Mouse (Mus musculus): ENCODE measurements around the gene Arhgef18. TPM values are rescaled to one million over a fixed set of nuclear protein-coding genes. Genes with fewer than 3 reads are reported as not detected.
A peak's percentile ranks its signal among the peaks of the same experiment; 100 is the strongest.

The Arhgef18 gene
- 10 to 100 TPM; 43.8 to 45.2 TPM for total RNA-seq (2021)

DNA sequence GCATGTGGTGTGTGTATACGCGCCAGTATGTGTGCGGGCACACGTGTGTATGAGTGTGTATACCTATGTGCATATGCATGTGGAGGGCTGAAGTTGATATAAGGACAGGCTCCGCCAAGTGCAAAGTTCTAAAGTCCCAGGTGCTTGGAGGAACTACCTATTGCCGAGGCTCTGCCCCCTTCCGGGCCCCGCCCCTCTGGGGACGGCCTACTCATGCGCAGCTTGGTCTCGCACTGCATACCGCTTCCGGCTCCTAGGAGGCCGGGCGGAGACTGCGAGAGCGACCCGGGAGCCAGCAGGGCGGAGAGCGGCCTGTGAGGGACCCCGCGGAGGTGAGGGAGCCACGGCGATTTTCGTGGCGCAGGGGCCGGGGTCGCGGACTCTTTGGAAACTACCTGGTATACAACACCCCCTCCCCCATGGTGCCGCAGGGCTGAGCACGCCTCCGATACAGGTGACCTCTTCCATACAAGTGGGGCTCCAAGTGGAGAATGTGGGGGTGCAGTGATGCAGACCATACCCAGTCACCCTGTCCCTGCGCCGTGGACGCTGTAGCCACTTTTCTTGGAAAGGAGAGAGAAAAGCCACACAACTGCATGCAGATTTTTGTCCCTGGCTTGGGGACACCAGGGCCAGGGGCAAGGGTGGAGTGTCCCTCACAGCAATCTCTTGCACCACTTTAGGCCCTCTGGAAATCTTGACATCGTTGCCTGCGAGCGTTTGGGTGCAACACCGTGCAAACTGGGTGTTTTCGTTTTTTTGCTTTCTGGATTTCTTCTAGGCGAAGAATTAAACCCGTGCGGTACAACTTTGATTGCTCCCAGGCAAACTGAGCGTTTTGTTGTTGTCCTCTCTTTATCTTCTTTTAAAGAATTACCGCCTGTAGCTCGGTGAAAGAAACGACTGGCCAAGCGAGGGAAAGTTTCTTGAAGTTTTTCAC, at the start of gene Arhgef18:
Arhgef18 (plus strand) TSS at position 236 of the 940 bp plus-strand sequence.
- peak; percentile 84 to 90 for DNase-seq (ENCODE audit: low spot score in 2 of 2)
- intact Hi-C loops (cut with DNase I), result no loop called here

DNA sequence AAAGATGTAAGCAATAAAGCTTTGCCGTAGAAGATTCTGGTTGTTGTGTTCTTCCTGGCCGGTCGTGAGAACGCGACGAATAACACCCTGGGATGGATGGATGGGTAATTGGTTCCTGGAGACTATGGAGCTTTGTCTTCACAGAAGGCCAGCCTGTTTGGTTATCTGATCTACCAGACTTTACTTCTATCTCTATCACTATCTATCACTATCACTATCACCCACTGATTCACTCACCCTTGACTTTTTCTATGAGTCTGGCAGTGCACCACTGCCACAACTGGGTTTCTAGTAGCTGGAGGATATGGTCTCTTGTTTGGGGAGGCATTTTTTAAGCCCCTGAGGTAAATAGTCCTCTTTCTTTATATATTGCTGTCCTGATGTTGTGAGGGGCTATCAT, 47.5 kb upstream of the Arhgef18 start:
- DNase-seq (ENCODE audit: low spot score in 2 of 2), result no peak
- intact Hi-C loops (cut with DNase I), result no loop called here

DNA sequence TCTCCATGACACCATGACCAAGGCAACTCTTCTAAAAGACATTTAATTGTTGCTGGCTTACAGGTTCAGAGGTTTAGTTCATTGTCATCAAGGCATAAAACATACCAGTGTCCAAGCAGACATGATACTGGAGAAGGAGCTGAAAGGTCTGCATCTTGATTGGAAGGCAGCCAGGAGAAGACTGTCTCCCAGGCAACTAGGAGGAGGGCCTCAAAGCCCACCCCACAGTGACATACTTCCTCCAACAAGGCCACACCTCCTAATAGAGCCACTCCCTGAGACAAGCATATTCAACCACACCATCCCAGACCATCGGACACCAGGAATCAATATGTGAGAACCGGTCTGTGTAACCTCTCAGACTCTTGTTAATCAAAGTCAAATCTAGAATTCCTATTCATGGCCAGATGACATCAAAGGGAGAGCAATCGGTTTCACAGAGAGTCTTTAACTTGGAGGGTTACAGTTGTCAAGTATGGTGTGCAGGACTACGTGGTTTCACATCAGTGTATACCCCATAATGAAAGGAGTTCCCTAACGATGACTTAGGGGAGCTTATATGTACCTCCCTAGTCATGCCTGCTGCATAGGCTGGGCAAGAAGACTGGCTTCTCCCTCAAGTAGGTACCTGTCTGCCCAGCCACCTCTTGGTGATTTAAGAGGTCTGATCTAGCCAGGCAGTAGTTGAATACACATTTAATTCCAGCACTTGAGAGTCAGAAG, 46.0 kb upstream of the Arhgef18 start:
- intact Hi-C loops (cut with DNase I), result no loop called here
- DNase-seq (ENCODE audit: low spot score in 2 of 2), result no peak

DNA sequence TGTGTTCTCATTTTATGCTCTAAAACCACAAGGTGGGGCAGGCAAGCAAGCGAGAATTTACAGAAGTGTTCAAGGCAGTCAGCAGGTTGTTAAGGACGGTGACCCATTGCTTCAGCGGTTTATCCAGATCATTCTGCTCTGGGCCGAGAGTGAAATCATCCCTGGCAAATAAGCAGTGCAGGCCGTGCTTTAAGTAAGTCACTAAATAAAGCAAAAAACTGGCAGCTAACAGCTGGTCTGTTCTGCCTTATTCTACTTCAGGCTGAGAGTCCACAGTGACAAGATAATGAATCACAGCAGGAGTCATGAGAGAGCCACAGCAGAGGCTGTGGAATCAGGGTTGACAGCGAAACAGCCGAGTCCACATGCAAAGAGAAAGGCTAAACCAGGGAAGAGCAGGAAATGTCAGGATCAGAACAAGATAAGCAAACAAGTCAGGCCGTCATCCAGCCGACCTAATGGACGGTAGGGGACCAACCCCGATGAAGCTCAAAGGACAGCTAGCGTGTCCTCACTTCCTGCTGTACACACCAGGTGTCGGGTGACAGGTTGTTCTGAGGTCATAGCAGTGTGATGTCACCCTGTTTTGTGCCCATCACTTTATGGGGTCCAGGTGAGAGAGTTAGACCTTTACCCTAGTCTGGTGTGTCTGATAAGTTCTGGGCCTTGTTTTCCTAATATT, 44.5 kb upstream of the Arhgef18 start:
- peak; percentile 5 to 43 for DNase-seq (ENCODE audit: low spot score in 2 of 2)
- intact Hi-C loops (cut with DNase I), result no loop called here

DNA sequence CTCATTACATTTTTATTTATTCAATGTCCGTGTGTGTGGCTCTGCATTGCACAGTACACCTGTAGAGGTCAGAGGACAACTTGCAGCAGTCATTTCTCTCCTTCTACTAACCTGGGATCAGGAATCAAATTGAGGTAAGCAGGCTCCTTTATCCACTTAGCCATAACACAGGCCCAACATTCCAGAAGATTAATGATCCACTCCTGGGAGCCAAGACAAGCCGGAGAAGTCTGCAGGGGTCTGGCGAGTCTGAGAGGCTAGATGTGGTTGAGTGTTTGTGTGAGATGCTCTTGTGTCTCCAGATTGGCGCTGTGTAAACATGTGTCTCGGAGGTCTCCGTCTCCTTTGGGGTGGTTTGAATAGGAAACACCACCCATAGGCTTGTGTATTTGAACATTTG, 42.1 kb upstream of the Arhgef18 start:
- intact Hi-C loops (cut with DNase I), result no loop called here
- no peak for DNase-seq (ENCODE audit: low spot score in 2 of 2)

DNA sequence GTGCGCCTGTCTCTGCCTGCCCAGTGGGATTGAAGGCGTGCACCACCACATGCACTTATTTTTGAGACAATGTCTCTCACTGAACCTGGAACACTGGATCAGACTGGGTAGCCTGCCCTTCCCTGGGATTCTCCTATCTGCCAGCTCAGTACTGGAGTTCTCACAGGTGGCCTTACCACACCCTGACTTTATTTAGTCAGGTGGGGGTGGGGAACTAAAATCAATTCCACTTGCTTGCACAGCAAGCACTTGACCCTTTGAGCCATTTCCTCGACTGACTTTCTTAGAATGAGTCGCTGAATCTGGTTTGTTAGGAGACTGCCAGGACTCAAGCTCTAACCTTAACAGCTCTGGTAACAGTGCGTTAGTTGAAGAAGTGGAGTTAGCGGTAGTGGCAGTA, 40.1 kb upstream of the Arhgef18 start:
- intact Hi-C loops (cut with DNase I), result no loop called here
- no peak for DNase-seq (ENCODE audit: low spot score in 2 of 2)

DNA sequence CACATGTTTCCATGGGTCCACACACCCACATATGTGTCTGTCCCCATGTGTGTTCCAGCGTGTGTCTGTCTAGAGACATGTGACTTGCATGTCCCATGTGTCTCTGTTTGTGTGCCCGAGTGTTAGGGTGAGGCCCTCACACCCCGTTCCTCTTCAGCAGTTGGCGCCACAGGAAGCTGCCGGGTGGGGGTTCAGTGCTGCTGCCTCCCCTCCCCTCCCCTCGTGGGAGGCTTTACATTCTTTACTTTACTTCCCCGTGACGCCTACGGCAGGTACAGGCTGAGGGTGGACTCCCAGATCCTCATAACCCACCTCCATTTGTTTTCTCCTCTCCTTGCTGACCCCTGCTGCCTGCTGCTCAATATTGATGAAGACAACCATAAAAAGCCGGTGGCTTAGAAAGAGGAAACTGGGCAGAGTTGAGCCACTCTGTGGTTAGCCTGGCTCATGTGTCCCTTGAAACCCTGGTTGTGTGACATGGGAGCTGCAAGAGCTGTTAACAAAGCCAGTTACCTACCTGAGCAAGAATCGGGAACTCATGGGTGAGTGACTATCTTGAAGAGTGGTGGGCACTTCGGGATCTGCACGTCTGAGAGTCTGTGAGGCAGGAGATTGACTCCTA, 39.5 kb upstream of the Arhgef18 start, which contains the start of gene A430078G23Rik:
A430078G23Rik (plus strand) TSS at position 227 of the 622 bp plus-strand sequence.
- intact Hi-C loops (cut with DNase I), result no loop called here

DNA sequence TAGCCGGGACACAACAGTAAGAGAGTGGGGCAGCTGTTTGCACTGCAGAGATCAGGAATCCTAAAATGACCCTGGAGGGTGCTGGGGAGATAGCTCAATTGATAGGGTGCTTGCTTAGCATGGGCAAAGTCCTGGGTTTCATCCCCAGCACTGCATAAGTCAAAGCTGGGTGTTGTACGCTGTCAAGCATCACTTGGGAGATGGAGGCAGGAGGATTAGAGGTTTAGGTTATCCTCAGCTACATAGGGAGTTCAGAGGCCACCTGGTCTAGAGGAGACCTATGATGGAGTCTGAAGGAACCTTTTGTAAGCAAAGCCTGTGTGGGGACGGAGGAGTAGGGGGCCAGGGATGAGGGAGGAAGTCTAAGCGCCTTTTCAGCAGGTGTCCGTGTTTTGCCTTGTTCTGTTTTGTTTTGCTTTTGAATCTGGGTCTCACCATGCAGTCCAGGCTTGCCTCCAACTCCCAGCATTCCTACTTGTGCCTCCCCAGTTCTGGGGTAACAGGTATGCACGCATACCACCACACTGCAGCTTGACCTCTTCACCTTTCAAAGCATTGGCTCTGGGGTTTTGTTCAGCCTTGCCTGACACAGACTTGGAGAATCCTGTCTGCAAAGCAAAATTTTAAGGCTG, 38.9 kb upstream of the Arhgef18 start:
- DNase-seq (ENCODE audit: low spot score in 2 of 2), result no peak
- intact Hi-C loops (cut with DNase I), result no loop called here

More for the DNA sequence above, 39.5 kb upstream of the Arhgef18 start, which contains the start of gene A430078G23Rik:
- no peak for DNase-seq (ENCODE audit: low spot score in 2 of 2)

DNA sequence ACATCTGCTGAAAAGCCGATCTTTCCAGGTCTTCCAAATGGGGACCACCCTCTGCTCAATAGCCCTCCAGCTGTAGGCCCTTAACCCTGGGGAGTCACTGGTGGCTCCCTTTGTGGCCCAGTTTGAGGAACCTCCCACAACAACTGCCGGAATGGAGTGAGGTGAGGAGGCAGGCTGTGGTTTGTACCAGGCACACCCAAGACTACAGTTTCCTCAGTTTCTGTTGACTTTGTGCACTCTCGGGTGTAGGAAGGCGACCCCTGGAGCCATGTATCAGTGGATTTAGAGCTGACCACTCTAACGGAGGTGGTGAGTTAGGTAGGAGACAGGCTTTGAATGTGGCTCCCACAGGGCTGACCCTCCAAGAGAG, 38.4 kb upstream of the Arhgef18 start:
- intact Hi-C loops (cut with DNase I), result no loop called here
- DNase-seq (ENCODE audit: low spot score in 2 of 2), result no peak

DNA sequence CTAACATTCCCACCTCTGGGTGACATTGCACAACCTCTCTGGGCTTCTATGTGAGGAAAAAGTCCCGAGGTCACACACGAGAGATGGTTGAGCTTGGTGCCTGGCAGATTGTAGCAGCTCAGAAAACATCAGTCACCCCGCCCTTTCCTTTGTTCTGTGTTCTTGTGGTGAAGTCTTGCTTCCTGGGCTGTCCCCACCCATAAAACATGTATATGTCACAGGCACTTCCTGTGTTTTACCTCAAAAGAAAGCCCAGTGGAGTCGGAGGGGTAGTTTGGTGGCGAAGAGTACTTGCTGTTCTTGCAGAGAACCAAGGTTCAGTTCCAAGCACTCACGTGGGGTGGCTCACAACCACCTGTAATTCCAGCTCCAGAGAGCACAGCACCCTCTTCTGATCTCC, 37.2 kb upstream of the Arhgef18 start:
- DNase-seq (ENCODE audit: low spot score in 2 of 2), result no peak
- intact Hi-C loops (cut with DNase I), result no loop called here

DNA sequence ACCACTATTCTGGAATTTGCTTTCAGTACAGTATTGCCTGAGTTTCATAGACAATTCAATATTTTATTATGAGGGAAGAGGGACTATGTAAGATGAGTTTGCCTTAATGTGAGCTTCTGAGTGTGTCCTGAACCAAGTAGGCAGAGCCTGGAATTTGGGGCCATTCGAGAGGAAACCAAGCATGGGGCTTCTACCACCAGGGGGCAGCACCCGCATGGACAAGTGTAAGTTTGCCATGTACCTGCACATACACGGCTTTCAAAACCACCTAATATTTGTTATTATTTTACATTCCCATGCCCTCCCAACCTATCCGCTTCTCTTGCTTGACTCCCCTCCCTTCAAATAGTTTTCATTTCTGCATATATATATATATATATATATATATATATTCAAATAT, 34.7 kb upstream of the Arhgef18 start:
- DNase-seq (ENCODE audit: low spot score in 2 of 2), result peak; percentile 68 to 79
- intact Hi-C loops (cut with DNase I), result loop anchor here (2.0 kb wide), 1 partner anchor 29 kb away; no protein-coding TSS in a partner anchor

DNA sequence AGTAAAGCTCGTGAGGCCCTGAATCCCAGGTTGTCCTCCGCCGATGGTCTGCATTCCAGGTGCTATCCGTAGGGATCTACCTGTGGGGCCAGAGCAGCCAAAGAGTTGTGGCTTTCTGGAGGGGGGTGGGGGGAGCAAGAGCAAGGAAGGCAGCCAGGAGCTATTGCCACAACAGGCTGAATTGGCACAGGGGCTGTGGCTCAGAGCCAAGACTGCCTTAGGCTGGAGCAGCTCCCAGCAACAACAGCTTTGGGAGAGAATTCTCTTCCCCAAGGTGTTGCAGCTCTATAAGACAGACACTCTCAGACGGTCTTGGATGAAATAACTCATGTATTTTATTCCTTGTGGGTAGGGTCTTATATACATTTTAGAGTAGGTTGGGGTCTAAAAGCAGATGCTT, 25.7 kb upstream of the Arhgef18 start:
- DNase-seq (ENCODE audit: low spot score in 2 of 2), result no peak
- intact Hi-C loops (cut with DNase I), result no loop called here

DNA sequence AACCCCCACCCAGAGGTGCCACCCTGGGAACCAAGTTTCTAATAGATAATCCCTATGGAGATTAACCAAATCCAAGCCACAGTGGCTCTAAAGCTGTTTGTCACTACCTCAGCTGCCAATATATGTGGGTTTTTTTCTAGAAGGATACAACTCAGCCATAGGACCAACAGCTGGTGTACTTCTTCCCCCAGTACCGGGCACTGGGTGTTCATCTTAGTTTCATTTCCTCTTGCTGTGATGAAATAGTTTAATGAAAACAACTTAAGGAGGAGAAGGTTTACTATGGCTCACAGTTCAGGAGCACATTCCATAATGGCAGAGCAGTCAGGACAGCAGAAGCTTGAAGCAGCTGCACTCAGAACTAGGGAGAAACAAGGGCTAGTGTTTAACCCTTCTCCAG, 24.7 kb upstream of the Arhgef18 start:
- no peak for DNase-seq (ENCODE audit: low spot score in 2 of 2)

DNA sequence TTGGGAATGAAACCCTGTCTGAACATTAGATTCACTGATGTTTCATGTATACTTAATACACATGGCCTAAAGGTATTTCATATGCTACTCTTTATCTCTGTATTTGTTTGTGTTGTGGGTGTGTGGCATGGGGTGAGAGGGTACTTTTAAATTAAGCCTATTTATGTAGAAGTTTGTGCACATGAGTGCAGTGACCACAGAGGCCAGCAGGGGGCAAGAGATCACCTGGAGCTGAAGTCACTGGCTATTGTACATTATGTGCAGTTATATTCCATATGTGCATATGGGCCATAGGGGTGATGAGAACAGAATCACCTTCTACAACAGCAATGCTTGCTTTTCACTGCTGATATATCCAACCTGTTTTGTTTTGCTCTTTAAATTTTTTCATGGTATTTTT, 17.1 kb upstream of the Arhgef18 start:
- DNase-seq (ENCODE audit: low spot score in 2 of 2), result no peak
- intact Hi-C loops (cut with DNase I), result no loop called here

More for the DNA sequence above, 24.7 kb upstream of the Arhgef18 start:
- intact Hi-C loops (cut with DNase I), result no loop called here

DNA sequence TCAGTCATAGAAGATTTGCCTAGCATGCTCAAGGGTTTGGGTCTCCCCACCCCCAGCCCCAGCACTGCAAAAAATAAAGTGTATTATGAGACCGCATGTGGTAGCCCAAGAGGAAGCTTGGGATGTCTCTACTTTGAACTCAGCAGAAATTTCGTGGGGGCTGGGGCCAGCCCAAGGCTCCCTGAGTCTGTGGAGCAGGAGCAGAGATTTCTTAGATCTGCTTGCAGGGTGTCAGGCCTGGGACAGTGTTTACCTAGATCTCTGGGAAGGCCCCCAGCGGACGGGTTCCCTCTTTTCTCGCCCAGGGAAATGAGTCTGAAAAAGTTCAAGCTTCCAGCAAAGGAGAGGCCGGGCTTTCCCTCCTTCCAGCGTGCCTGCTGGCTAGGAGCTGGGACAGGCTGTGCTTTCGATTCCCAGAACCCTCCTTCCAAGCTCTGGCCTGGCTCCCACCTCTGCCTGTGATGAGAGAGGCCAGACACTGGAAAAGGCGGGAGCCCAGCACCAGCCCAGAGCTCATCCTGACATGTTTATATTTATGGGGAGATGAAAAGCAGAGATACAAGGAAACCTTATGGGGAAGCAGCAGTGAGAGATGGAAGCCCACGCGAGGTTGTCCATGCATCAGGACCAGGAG, 16.0 kb upstream of the Arhgef18 start:
- intact Hi-C loops (cut with DNase I), result no loop called here

DNA sequence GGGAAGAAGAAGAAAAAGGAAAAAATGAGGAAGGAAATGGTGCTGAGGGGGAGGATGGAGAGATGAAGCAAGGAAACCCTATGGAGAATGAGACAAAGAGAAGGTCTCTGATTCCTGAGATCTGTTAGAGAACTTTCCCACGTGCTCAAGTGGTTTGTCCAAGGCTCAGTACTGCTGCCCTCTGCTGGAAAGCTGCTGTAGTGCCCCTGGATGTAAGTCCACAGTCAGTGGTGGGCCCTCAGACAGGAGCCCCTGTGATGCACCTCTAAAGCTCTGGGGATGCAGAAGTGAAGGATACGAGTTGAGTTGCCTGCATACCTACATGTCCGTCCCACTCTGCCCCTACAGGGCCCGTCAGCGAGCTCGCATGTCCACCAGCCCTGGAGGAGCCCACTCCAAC, 5.5 kb upstream of the Arhgef18 start:
- DNase-seq (ENCODE audit: low spot score in 2 of 2), result peak; percentile 57 to 65
- intact Hi-C loops (cut with DNase I), result loop anchor here (2.0 kb wide), 1 partner anchor 28 kb away; no protein-coding TSS in a partner anchor

More for the DNA sequence above, 16.0 kb upstream of the Arhgef18 start:
- DNase-seq (ENCODE audit: low spot score in 2 of 2), result no peak

DNA sequence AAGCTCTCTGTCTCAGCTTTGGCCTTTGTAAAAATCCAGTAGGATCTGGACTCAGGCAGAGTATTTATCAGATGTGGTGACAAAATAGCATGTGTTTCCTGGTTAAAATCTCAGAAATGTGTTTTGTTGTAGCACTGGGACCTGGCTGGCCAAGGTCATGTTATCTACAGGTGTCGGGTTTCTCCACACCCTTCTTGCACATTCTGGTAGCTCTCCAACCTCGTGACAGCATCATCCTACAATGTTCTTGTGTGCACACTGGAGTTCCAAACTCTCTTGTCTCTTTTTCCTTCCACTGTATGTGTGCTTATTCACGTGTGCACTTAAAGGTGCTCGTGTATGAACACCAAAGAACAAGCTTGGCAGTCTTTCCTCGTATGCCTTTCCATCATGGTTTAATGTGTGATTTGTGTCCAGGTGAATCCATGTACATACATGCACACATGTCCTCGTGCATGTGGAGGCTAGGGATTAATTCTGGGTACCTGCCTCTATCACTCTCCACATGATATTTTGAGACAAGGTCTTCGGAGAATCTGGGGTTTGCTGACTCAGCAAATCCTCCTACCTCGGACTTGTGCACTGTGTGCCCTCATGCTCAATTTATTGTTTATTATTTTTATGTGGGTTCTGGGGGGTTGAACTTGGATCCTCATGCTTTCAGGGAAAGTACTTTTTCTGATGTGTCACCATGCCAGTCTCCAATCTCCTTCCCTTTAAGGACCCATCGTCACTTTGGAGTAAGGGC, 4.0 kb upstream of the Arhgef18 start:
- DNase-seq (ENCODE audit: low spot score in 2 of 2), result no peak
- intact Hi-C loops (cut with DNase I), result no loop called here

DNA sequence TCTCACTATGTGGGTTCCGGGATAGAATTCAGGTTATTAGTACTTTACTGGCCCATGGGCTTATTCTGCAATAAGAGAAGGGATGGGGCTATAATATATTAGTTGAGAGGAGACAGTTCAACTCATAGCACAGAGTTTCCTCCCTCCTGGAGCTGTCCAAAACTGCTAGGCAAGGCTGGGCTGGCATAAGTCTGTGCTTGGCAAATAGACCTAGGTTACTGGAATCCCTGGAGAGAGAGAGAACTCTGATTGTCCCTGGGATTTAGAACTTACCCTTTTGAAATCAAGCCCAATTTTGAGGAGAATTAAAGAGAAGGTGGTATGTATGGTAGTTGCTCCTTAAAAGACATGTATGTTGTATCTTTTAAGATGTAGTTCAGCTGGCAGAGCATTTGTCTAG, 3.3 kb upstream of the Arhgef18 start:
- intact Hi-C loops (cut with DNase I), result no loop called here
- no peak for DNase-seq (ENCODE audit: low spot score in 2 of 2)
